Mouse (Mus musculus) T-cell, adult 2 months (primary cell): ENCODE results near the gene Mpig6b.

Experiments
- DNase-seq: peaks from one replicate; pipeline ENCODE4 v3.0.0; 2022; ENCODE audit warnings: low spot score

The Mpig6b gene

GRCm38 (mm10) chr17:35085208-35085865 is 19.4 kb upstream of the Mpig6b start, which contains the start of gene Ly6g6f:
Ly6g6f (minus strand) TSS chr17:35085610.
- no peak for DNase-seq

GRCm38 (mm10) chr17:35083929-35084497 is 18.0 kb upstream of the Mpig6b start:
- DNase-seq, result no peak

- DNase-seq, result no peak
Observed at GRCm38 (mm10) chr17:35082841-35083576, 17.0 kb upstream of the Mpig6b start.

GRCm38 (mm10) chr17:35080710-35081109 is 14.7 kb upstream of the Mpig6b start:
- no peak for DNase-seq

- DNase-seq, result no peak
Observed at GRCm38 (mm10) chr17:35080248-35080647, 14.3 kb upstream of the Mpig6b start.

GRCm38 (mm10) chr17:35079778-35080177 is 13.8 kb upstream of the Mpig6b start:
- no peak for DNase-seq

- no peak for DNase-seq
Observed at GRCm38 (mm10) chr17:35077786-35078233, 11.8 kb upstream of the Mpig6b start, which contains the start of gene Ly6g6d. Ly6g6d (minus strand) TSS chr17:35078065.

- no peak for DNase-seq
Observed at GRCm38 (mm10) chr17:35077285-35077684, 11.3 kb upstream of the Mpig6b start.

- no peak for DNase-seq
Observed at GRCm38 (mm10) chr17:35076507-35077176, 10.7 kb upstream of the Mpig6b start, which contains the start of gene Ly6g6e. Ly6g6e (plus strand) TSS chr17:35076902.

GRCm38 (mm10) chr17:35074097-35074496 is 8.1 kb upstream of the Mpig6b start:
- no peak for DNase-seq

GRCm38 (mm10) chr17:35071454-35071853 is 5.5 kb upstream of the Mpig6b start:
- no peak for DNase-seq

GRCm38 (mm10) chr17:35070556-35071229 is 4.7 kb upstream of the Mpig6b start:
- no peak for DNase-seq

GRCm38 (mm10) chr17:35068213-35068914 is 2.4 kb upstream of the Mpig6b start:
- DNase-seq, result no peak

- DNase-seq, result no peak
Observed at GRCm38 (mm10) chr17:35064951-35065947, 735 bp downstream of the Mpig6b start, which contains the start of gene Ly6g6c. Ly6g6c (plus strand) TSS chr17:35065388.

GRCm38 (mm10) chr17:35064378-35064877 is 1.6 kb downstream of the Mpig6b start:
- no peak for DNase-seq

GRCm38 (mm10) chr17:35063466-35063865 is 2.5 kb downstream of the Mpig6b start:
- DNase-seq, result no peak

GRCm38 (mm10) chr17:35061299-35061698 is 4.7 kb downstream of the Mpig6b start:
- DNase-seq, result no peak

GRCm38 (mm10) chr17:35060737-35061297 is 5.2 kb downstream of the Mpig6b start:
- no peak for DNase-seq

- no peak for DNase-seq
Observed at GRCm38 (mm10) chr17:35060071-35060470, 5.9 kb downstream of the Mpig6b start.
